Mouse (Mus musculus): ENCODE results near the gene Cab39l. TPM values are rescaled to one million over a fixed set of nuclear protein-coding genes. Genes with fewer than 3 reads are reported as not detected.

The Cab39l gene
- polyA plus RNA-seq, 1 experiment from 2014 or later = 28.0 TPM

- no peak overlapping the region for H3K4me3 ChIP-seq (ENCODE audit: low read depth, low read length)
- no peak overlapping the region for H3K27ac ChIP-seq (replicated peaks)
- no peak overlapping the region for H3K4me2 ChIP-seq (replicated peaks; ENCODE audit: low read depth)
- H3K36me3 ChIP-seq (ENCODE audit: control insufficient read depth, insufficient read depth, low read length) = no peaks in the 10 kb centered on the region; the same call in 1 of the 2 replicates
- no peaks in the 10 kb centered on the region for H3K4me1 ChIP-seq (replicated peaks; ENCODE audit: control insufficient read depth, insufficient read depth)
- H3K27me3 ChIP-seq (ENCODE audit: control insufficient read depth, insufficient read depth, low read length) = no peaks in the 10 kb centered on the region
- 82% methylated on average over 11 of the region's 11 CpGs for WGBS
- no peak for ATAC-seq (ENCODE audit: low FRiP score, low TSS enrichment)
- H3K9me3 ChIP-seq (ENCODE audit: control insufficient read depth, low read length) = no peaks in the 10 kb centered on the region
- no peak overlapping the region for H3K9ac ChIP-seq (ENCODE audit: low read length)
- DNase-seq (ENCODE audit: low spot score) = no peak
- no peak for TF ChIP-seq CTCF (IDR thresholded peaks at IDR 0.05; ENCODE audit: low read depth)
- TF ChIP-seq EP300 (optimal IDR thresholded peaks at IDR 0.05) = no peak
These were observed 17.7 kb upstream of the Cab39l start for GRCm38 (mm10) chr14:59422912-59423663.

- Histone ChIP-seq H3K27me3 (ENCODE audit: control insufficient read depth, insufficient read depth, low read length) (no peaks in the 10 kb centered on the region), H3K9ac (ENCODE audit: low read length) (no peak overlapping the region), H3K4me1 (replicated peaks; ENCODE audit: control insufficient read depth, insufficient read depth) (no peaks in the 10 kb centered on the region), H3K9me3 (ENCODE audit: control insufficient read depth, low read length) (no peaks in the 10 kb centered on the region), H3K4me2 (replicated peaks; ENCODE audit: low read depth) (no peak overlapping the region), H3K4me3 (ENCODE audit: low read depth, low read length) (no peak overlapping the region), H3K27ac (replicated peaks) (no peak overlapping the region), H3K36me3 (ENCODE audit: control insufficient read depth, insufficient read depth, low read length) (no peaks in the 10 kb centered on the region)
- no peak for DNase-seq (ENCODE audit: low spot score)
- TF ChIP-seq CTCF (IDR thresholded peaks at IDR 0.05; ENCODE audit: low read depth) = no peak
- TF ChIP-seq EP300 (optimal IDR thresholded peaks at IDR 0.05) = no peak
- ATAC-seq (ENCODE audit: low FRiP score, low TSS enrichment) = no peak
- WGBS = 71% methylated on average over 1 of the region's 1 CpGs
These were observed 10.2 kb upstream of the Cab39l start for GRCm38 (mm10) chr14:59430556-59430955.

GRCm38 (mm10) chr14:59433902-59434301, 6.9 kb upstream of the Cab39l start:
- no peak for ATAC-seq (ENCODE audit: low FRiP score, low TSS enrichment)
- Histone ChIP-seq H3K27me3 (ENCODE audit: control insufficient read depth, insufficient read depth, low read length) (no peaks in the 10 kb centered on the region), H3K36me3 (ENCODE audit: control insufficient read depth, insufficient read depth, low read length) (no peaks in the 10 kb centered on the region), H3K9me3 (ENCODE audit: control insufficient read depth, low read length) (no peaks in the 10 kb centered on the region), H3K27ac (replicated peaks) (no peak overlapping the region), H3K4me3 (ENCODE audit: low read depth, low read length) (no peak overlapping the region), H3K4me2 (replicated peaks; ENCODE audit: low read depth) (no peak overlapping the region), H3K9ac (ENCODE audit: low read length) (no peak overlapping the region), H3K4me1 (replicated peaks; ENCODE audit: control insufficient read depth, insufficient read depth) (no peaks in the 10 kb centered on the region)
- DNase-seq (ENCODE audit: low spot score) = no peak
- no peak for TF ChIP-seq EP300 (optimal IDR thresholded peaks at IDR 0.05)
- no peak for TF ChIP-seq CTCF (IDR thresholded peaks at IDR 0.05; ENCODE audit: low read depth)
- WGBS = 60% methylated on average over 2 of the region's 2 CpGs

- Histone ChIP-seq H3K36me3 (ENCODE audit: control insufficient read depth, insufficient read depth, low read length) (no peaks in the 10 kb centered on the region), H3K27ac (replicated peaks) (no peak overlapping the region), H3K4me3 (ENCODE audit: low read depth, low read length) (no peak overlapping the region), H3K27me3 (ENCODE audit: control insufficient read depth, insufficient read depth, low read length) (no peaks in the 10 kb centered on the region), H3K4me2 (replicated peaks; ENCODE audit: low read depth) (no peak overlapping the region), H3K9ac (ENCODE audit: low read length) (no peak overlapping the region), H3K9me3 (ENCODE audit: control insufficient read depth, low read length) (no peaks in the 10 kb centered on the region), H3K4me1 (replicated peaks; ENCODE audit: control insufficient read depth, insufficient read depth) (peaks cover 3% of the 10 kb centered on the region)
- ATAC-seq (ENCODE audit: low FRiP score, low TSS enrichment) = no peak
- no peak for TF ChIP-seq CTCF (IDR thresholded peaks at IDR 0.05; ENCODE audit: low read depth)
- no peak for TF ChIP-seq EP300 (optimal IDR thresholded peaks at IDR 0.05)
- no peak for DNase-seq (ENCODE audit: low spot score)
These were observed 5.6 kb upstream of the Cab39l start for GRCm38 (mm10) chr14:59435206-59435605.

- ATAC-seq (ENCODE audit: low FRiP score, low TSS enrichment) = no peak
- Histone ChIP-seq H3K9ac (ENCODE audit: low read length) (no peak overlapping the region), H3K27me3 (ENCODE audit: control insufficient read depth, insufficient read depth, low read length) (no peaks in the 10 kb centered on the region), H3K9me3 (ENCODE audit: control insufficient read depth, low read length) (no peaks in the 10 kb centered on the region), H3K36me3 (ENCODE audit: control insufficient read depth, insufficient read depth, low read length) (no peaks in the 10 kb centered on the region), H3K27ac (replicated peaks) (no peak overlapping the region), H3K4me2 (replicated peaks; ENCODE audit: low read depth) (no peak overlapping the region), H3K4me1 (replicated peaks; ENCODE audit: control insufficient read depth, insufficient read depth) (peaks cover 3% of the 10 kb centered on the region), H3K4me3 (ENCODE audit: low read depth, low read length) (no peak overlapping the region)
- 88% methylated on average over 3 of the region's 3 CpGs for WGBS
- no peak for DNase-seq (ENCODE audit: low spot score)
- TF ChIP-seq CTCF (IDR thresholded peaks at IDR 0.05; ENCODE audit: low read depth) (no peak), EP300 (optimal IDR thresholded peaks at IDR 0.05) (no peak)
These were observed 3.4 kb upstream of the Cab39l start for GRCm38 (mm10) chr14:59437398-59437797.

GRCm38 (mm10) chr14:59438505-59438904, 2.3 kb upstream of the Cab39l start:
- Histone ChIP-seq H3K36me3 (ENCODE audit: control insufficient read depth, insufficient read depth, low read length) (no peaks in the 10 kb centered on the region), H3K27me3 (ENCODE audit: control insufficient read depth, insufficient read depth, low read length) (no peaks in the 10 kb centered on the region), H3K9ac (ENCODE audit: low read length) (no peak overlapping the region), H3K4me3 (ENCODE audit: low read depth, low read length) (no peak overlapping the region), H3K27ac (replicated peaks) (no peak overlapping the region), H3K4me2 (replicated peaks; ENCODE audit: low read depth) (no peak overlapping the region), H3K9me3 (ENCODE audit: control insufficient read depth, low read length) (no peaks in the 10 kb centered on the region), H3K4me1 (replicated peaks; ENCODE audit: control insufficient read depth, insufficient read depth) (peaks cover 3% of the 10 kb centered on the region)
- DNase-seq (ENCODE audit: low spot score) (no peak), ATAC-seq (ENCODE audit: low FRiP score, low TSS enrichment) (no peak)
- TF ChIP-seq CTCF (IDR thresholded peaks at IDR 0.05; ENCODE audit: low read depth) = no peak
- no peak for TF ChIP-seq EP300 (optimal IDR thresholded peaks at IDR 0.05)
- WGBS = 74% methylated on average over 2 of the region's 2 CpGs
